Comparison of ENCODE assay signal across 10 mouse cellular contexts in genomic region chr8:120492881-120493220, GRCm38 (mm10).
A peak's percentile ranks its signal among the peaks of the same experiment; 100 is the strongest.
DNase-seq lines count a peak whose midpoint lies in the region; ATAC-seq and TF ChIP-seq lines count a peak whose summit lies in the region.
"Had no signal": no experiment of that assay in that cellular context is flagged by ENCODE, and none has a peak within 500 bp of the region (broad histone marks: within the 10 kb centered on the region; RNA-seq: fewer than 3 reads in every experiment).

No protein-coding gene starts in this region.

- peak overlapping the region; percentile 62 for H3K9ac ChIP-seq in heart, embryonic 13.5 days
- H3K9ac ChIP-seq in hindbrain, embryonic 12.5 days, result peak overlapping the region; percentile 49
- H3K9ac ChIP-seq in liver, postnatal 0 days (replicated peaks), result peak overlapping the region; percentile 0

- 0 out of 2 replicates have a peak, but pooled peaks have one; percentile 13 for TF ChIP-seq CTCF in liver, postnatal 0 days (IDR thresholded peaks at IDR 0.05; ENCODE audit: low read depth)

- no peaks in the 10 kb centered on the region for H3K9me3 ChIP-seq in heart, embryonic 13.5 days
- no peaks in the 10 kb centered on the region for H3K9me3 ChIP-seq in hindbrain, embryonic 12.5 days (replicated peaks)
- no peaks in the 10 kb centered on the region for H3K9me3 ChIP-seq in liver, postnatal 0 days (ENCODE audit: low read length)

- no peaks in the 10 kb centered on the region for H3K27me3 ChIP-seq in heart, embryonic 13.5 days (replicated peaks)
- 0 out of 2 replicates have a peak, but pooled peaks cover 5% of the 10 kb centered on the region for H3K27me3 ChIP-seq in hindbrain, embryonic 12.5 days
- H3K27me3 ChIP-seq in liver, postnatal 0 days (ENCODE audit: insufficient read depth, low read length), result no peaks in the 10 kb centered on the region

- intact Hi-C loops in heart, postnatal 25 days (cut with DNase I), result loop anchor here (2.0 kb wide), 1 partner anchor 42 kb away; no protein-coding TSS in a partner anchor

- no peak for ATAC-seq in heart, embryonic 13.5 days (ENCODE audit: extremely low read depth, insufficient number of reproducible peaks, low FRiP score, low TSS enrichment)
- no peak for ATAC-seq in hindbrain, embryonic 12.5 days (ENCODE audit: low FRiP score)
- peak; percentile 6; the same call in 1 of the 2 replicates for ATAC-seq in liver, postnatal 0 days
- no peak for ATAC-seq in erythroid progenitor cell, adult 5-6 weeks (replicated peaks; ENCODE audit: low FRiP score, poor library complexity, severe bottlenecking)
- ATAC-seq: CD4-positive, CD25-positive, alpha-beta regulatory T cell, adult 4 months had no signal

- WGBS in heart, embryonic 13.5 days, result 30% methylated on average over 4 of the region's 4 CpGs
- 38% methylated on average over 4 of the region's 4 CpGs for WGBS in hindbrain, embryonic 12.5 days
- WGBS in liver, postnatal 0 days (ENCODE audit: insufficient replicate concordance), result 40% methylated on average over 4 of the region's 4 CpGs

- H3K4me1 ChIP-seq in heart, embryonic 13.5 days, result peaks cover 83% of the 10 kb centered on the region
- H3K4me1 ChIP-seq in hindbrain, embryonic 12.5 days, result peaks cover 78% of the 10 kb centered on the region
- peaks cover 80% of the 10 kb centered on the region for H3K4me1 ChIP-seq in liver, postnatal 0 days (ENCODE audit: insufficient read depth)

- H3K27ac ChIP-seq in heart, embryonic 13.5 days (replicated peaks), result peak overlapping the region; percentile 46
- H3K27ac ChIP-seq in hindbrain, embryonic 12.5 days, result no peak overlapping the region
- H3K27ac ChIP-seq in liver, postnatal 0 days (ENCODE audit: low read depth), result peak overlapping the region; percentile 59

- DNase-seq in heart, postnatal 25 days (ENCODE audit: low spot score), result no peak
- DNase-seq in MN1 (ENCODE audit: low spot score), result peak; percentile 70
- no peak for DNase-seq in liver, postnatal 0 days
- no peak for DNase-seq in right cerebral cortex, postnatal 25 days
- DNase-seq in yolk sac, embryonic 10.5 days (ENCODE audit: low spot score), result no peak
- DNase-seq: gastrocnemius, postnatal 36 days had no signal

- H3K4me3 ChIP-seq in heart, embryonic 13.5 days, result no peak overlapping the region
- peak overlapping the region; percentile 79 for H3K4me3 ChIP-seq in hindbrain, embryonic 12.5 days
- no peak overlapping the region for H3K4me3 ChIP-seq in liver, postnatal 0 days (ENCODE audit: low read depth, low read length)

- TF ChIP-seq EP300 in liver, postnatal 0 days (IDR thresholded peaks at IDR 0.05; ENCODE audit: low read depth), result no peak

- no peaks in the 10 kb centered on the region for H3K36me3 ChIP-seq in heart, embryonic 13.5 days
- no peaks in the 10 kb centered on the region for H3K36me3 ChIP-seq in hindbrain, embryonic 12.5 days
- no peaks in the 10 kb centered on the region for H3K36me3 ChIP-seq in liver, postnatal 0 days (replicated peaks; ENCODE audit: insufficient read depth, low read length)

- H3K4me2 ChIP-seq in heart, embryonic 13.5 days, result peak overlapping the region; percentile 92
- peak overlapping the region; percentile 95 for H3K4me2 ChIP-seq in hindbrain, embryonic 12.5 days (replicated peaks)
- H3K4me2 ChIP-seq in liver, postnatal 0 days (ENCODE audit: low read depth, low read length), result peak overlapping the region; percentile 93

Comparison
In these comparisons a context has a peak if more than half of its experiments do, and no peak if none do; other contexts are left out.
1. H3K9ac ChIP-seq: peak in every context shown above with its lines; median percentile 62 in heart, embryonic 13.5 days; 49 in hindbrain, embryonic 12.5 days; 0 in liver, postnatal 0 days.